Mouse (Mus musculus) forebrain, embryonic 16.5 days (tissue): Measurements from ENCODE around the gene 4930556J24Rik. TPM values are rescaled to one million over a fixed set of nuclear protein-coding genes. Genes with fewer than 3 reads are reported as not detected.
"Not testable (repeated sequence)": the region's sequence is repeated elsewhere in the genome, so short reads cannot be mapped to it uniquely, and the experiment has no call there.

Experiments
- ATAC-seq: fragments of 200-750 bp; cut with Nextera tagmentation; 2 replicates; pipeline ENCODE4 v1.8.0; 2017; ENCODE audit warnings: mild to moderate bottlenecking, moderate library complexity
- H3K27ac ChIP-seq: fragments of 300-500 bp; sonication (generic); 2 replicates; pipeline ENCODE4 v1.5.1; 2014; ENCODE audit warnings: low read length, control low read depth
- H3K27me3 ChIP-seq: fragments of 300-500 bp; sonication (generic); replicated peaks from 2 replicates; pipeline ENCODE4 v1.6.1; 2014; ENCODE audit warnings: low read length; ENCODE audit not compliant: control insufficient read depth, insufficient read depth
- H3K36me3 ChIP-seq: fragments of 300-500 bp; sonication (generic); 2 replicates; pipeline ENCODE4 v1.6.1; 2014; ENCODE audit not compliant: control insufficient read depth, insufficient read depth
- H3K4me1 ChIP-seq: fragments of 300-500 bp; sonication (generic); replicated peaks from 2 replicates; pipeline ENCODE4 v1.6.1; 2014; ENCODE audit warnings: low read length; ENCODE audit not compliant: control insufficient read depth, insufficient read depth
- H3K4me2 ChIP-seq: fragments of 300-500 bp; sonication (generic); 2 replicates; pipeline ENCODE4 v1.6.1; 2014; ENCODE audit warnings: mild to moderate bottlenecking, low read length, control low read depth
- H3K4me3 ChIP-seq: fragments of 300-500 bp; sonication (generic); replicated peaks from 2 replicates; pipeline ENCODE4 v1.5.1; 2014; ENCODE audit warnings: mild to moderate bottlenecking, low read length, control low read depth
- H3K9ac ChIP-seq: fragments of 300-500 bp; sonication (generic); replicated peaks from 2 replicates; pipeline ENCODE4 v1.6.1; 2014; ENCODE audit warnings: low read depth, low read length, control low read depth
- H3K9me3 ChIP-seq: fragments of 300-500 bp; sonication (generic); 2 replicates; pipeline ENCODE4 v1.6.1; 2016; ENCODE audit warnings: low read length; ENCODE audit not compliant: control insufficient read depth
- WGBS: fragments of 180-500 bp; shearing (Covaris S2); extraction: QIAGEN DNeasy Blood & Tissue Kit; methylation state at CpG from one replicate; pipeline ENCODE4 v1.1.7; 2014; 5-methylcytosine and 5-hydroxymethylcytosine counted together
- polyA plus RNA-seq: library from polyadenylated mRNA; unstranded; fragments of >200 nt; fragmentation: Nextera tagmentation; extraction: Ambion mirVana; gene quantifications from 2 replicates; pipeline ENCODE4 v1.2.1, GENCODE M21; 2015

The 4930556J24Rik gene
- polyA plus RNA-seq, 1 experiment from 2014 or later = 0.30 TPM

DNA sequence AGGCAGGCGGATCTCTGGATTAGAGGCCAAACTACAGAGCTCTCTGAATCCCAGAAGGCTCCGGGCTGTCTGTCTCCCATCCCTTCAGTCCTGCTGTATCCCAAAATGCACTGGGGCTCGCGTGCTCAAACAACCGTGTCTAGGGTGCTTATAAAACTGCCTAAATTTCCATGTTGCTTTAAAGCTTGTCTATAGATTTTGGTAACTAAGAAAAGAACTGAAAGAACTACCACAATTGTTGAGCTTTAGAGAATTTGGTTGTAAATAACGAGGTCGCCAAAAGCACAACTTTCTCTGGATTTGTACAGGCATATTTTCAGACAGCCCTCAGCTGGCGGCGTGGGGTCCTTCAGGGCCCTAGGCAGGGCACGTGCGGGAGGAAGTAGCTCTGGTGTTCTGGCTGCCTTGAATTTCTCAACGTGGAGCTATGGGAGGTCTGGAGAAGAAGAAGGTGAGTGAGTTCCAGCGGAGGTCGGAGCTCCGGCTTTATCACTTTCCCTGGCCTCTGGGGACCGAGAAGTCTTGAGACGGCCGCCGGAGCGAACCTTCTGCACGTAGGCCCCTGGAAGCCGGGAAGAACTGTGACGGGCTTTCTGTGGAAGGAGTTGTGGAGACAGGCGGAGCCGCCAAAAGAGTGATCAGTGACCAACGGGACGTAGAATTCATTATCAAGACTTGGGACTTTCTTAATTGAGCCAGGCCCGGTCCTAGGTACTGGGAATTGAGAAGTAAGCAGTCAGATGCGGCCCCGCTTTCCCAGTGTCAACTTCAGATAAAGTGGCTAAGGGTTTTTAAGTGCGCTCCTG, 12.8 kb downstream of the 4930556J24Rik start, which contains the start of gene Pes1:
Gene Pes1 (plus strand): TSS at position 366 of the 806 bp plus-strand sequence.
- Histone ChIP-seq H3K27me3 (no peaks in the 10 kb centered on the region), H3K9me3 (no peaks in the 10 kb centered on the region), H3K4me3 (peak within 1 kb of the TSS; percentile 63), H3K36me3 (no peaks in the 10 kb centered on the region), H3K4me2 (peak within 1 kb of the TSS; percentile 88), H3K27ac (peak within 1 kb of the TSS; percentile 42; the same call in 1 of the 2 replicates), H3K9ac (peak within 1 kb of the TSS; percentile 52), H3K4me1 (peaks cover 18% of the 10 kb centered on the region)
- WGBS = under 1% methylated on average over 31 of the region's 31 CpGs
- ATAC-seq = peak; percentile 97

DNA sequence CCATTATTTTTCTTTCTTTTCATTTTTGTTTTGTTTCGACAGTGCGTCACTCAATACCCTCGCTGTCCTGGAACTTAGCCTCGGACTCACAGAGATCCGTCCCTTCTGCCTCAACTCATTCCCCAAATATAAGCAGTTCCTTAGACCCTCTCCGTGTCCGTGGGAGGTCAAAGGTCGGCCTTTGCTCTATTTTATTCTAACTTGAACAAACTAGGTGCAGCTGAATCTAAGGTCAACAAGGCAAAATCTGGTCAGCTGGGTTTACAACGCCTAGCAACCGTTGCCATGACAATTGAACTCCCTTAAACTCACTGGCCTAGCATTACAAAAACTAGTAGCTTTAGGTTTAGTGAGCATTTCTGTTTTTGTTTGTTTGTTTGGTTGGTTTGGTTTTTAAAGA, 13.4 kb downstream of the 4930556J24Rik start:
- H3K27me3 ChIP-seq = no peaks in the 10 kb centered on the region
- H3K27ac ChIP-seq = peak overlapping the region; percentile 42; the same call in 1 of the 2 replicates
- ATAC-seq = peak; percentile 13; the same call in 1 of the 2 replicates
- H3K4me2 ChIP-seq = peak overlapping the region; percentile 88
- H3K4me1 ChIP-seq = peaks cover 18% of the 10 kb centered on the region
- WGBS = 84% methylated on average over 10 of the region's 10 CpGs
- H3K9me3 ChIP-seq = no peaks in the 10 kb centered on the region
- peak overlapping the region; percentile 52 for H3K9ac ChIP-seq
- H3K4me3 ChIP-seq = peak overlapping the region; percentile 63
- no peaks in the 10 kb centered on the region for H3K36me3 ChIP-seq

DNA sequence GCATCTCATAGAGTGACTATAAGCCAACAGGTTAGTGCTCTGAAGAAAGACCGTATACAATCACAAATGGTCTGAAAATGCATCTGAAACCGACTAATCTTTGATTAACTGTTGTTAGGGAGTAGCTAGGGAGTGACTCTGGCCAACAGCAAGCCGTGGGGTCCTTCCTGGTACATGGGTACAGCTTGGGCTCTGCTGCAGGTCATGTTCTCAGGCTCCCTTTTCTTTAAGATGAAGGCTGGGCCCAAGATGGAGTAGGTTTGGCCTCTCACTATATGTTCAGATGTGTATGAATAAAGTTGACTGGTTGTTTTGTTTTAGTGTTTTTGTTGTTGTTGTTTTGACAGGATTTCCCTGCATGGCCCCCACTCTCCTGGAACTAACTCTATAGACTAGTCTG, 14.8 kb downstream of the 4930556J24Rik start:
- Histone ChIP-seq H3K4me3 (no peak overlapping the region), H3K4me2 (no peak overlapping the region), H3K36me3 (no peaks in the 10 kb centered on the region), H3K27me3 (no peaks in the 10 kb centered on the region), H3K9me3 (no peaks in the 10 kb centered on the region), H3K4me1 (peaks cover 18% of the 10 kb centered on the region), H3K9ac (no peak overlapping the region), H3K27ac (no peak overlapping the region)
- 78% methylated on average over 3 of the region's 3 CpGs for WGBS
- no peak for ATAC-seq

DNA sequence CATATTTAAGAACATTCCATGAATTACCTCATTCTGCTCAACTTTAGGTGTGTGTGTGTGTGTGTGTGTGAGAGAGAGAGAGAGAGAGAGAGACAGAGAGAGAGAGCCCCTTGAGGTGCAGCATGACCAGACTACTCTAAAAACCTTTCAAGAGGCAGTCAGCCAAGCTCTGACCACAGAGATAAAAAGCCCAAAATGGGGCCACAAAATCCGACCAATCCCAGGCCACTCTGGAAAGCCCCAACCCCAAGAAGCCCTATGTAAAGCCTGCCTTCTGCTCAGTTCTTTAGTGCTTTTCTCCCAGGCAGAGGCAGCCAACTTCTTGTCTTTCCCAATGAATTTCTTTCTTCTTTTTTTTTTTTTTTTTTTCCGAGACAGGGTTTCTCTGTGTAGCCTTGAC, 15.7 kb downstream of the 4930556J24Rik start:
- ATAC-seq = no peak
- Histone ChIP-seq H3K4me2 (no peak overlapping the region), H3K27ac (no peak overlapping the region), H3K9me3 (no peaks in the 10 kb centered on the region), H3K27me3 (no peaks in the 10 kb centered on the region), H3K36me3 (no peaks in the 10 kb centered on the region), H3K9ac (no peak overlapping the region), H3K4me3 (no peak overlapping the region), H3K4me1 (peaks cover 18% of the 10 kb centered on the region)
- WGBS = 65% methylated on average over 2 of the region's 2 CpGs

DNA sequence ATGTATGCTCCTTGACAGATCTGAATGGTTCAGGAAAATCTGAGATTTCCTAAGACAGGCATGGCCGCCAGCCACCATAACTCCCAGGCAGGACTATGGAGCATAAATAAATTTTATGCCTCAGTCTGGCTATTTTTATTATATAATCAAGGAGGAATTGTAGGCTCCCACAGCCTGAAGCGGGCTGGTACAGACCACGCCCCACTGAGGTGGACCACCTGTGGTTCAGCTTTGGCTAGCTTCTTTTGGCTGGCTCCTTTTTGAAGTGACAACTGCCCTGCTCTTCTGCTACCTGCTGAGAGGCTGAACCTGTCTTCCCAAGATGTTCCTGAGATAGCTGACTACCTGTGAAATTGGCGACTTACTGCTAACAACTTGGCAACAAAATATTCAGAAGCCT, 21.2 kb downstream of the 4930556J24Rik start:
- H3K27me3 ChIP-seq, H3K27ac ChIP-seq, H3K9me3 ChIP-seq, H3K9ac ChIP-seq, H3K4me1 ChIP-seq, H3K36me3 ChIP-seq, ATAC-seq, H3K4me2 ChIP-seq, H3K4me3 ChIP-seq: not testable (repeated sequence)
- 80% methylated on average over 4 of the region's 4 CpGs for WGBS

DNA sequence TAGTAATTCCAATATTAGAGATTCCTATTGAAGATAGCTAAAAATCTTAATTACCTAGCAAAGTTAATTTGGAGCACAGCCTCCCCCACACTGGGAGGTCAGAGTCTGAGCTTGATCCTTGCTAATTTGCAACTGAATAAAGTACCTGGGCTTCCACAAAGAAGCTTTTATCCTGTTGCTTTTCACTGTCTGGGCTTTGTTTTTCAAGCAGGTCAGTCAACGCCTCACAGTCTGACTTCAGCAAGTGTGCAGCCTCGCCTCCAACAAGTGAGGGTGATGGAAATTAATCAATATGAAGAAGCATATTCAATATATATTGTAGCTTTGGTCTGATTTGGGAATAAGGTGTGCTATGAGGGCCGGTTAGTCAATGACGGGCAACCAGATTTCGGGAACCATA, 21.7 kb downstream of the 4930556J24Rik start:
- not testable (repeated sequence) for H3K36me3 ChIP-seq, H3K27me3 ChIP-seq, H3K4me1 ChIP-seq, ATAC-seq, H3K9me3 ChIP-seq, H3K27ac ChIP-seq, H3K4me2 ChIP-seq, H3K9ac ChIP-seq, H3K4me3 ChIP-seq
- WGBS = 73% methylated on average over 5 of the region's 5 CpGs

DNA sequence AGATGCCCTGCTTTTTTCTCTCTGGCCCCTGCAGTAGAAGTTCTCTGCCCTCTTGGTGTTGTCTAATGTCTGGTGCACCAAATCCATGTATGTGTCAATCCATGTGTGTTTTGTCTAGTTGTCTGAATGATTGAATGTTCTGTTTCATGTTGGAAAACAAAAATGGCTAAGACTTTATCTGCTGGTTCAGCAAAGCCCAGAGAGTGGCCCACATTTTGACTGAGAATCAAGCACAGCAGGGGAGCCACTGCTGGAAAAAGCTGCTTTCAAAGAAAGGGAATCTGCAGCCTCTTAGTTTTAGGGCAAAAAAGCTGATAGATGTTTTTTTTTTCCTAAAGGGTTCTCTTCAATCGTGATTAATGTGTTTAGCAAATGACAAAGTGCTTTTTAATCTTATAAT, 30.2 kb downstream of the 4930556J24Rik start:
- no peaks in the 10 kb centered on the region for H3K9me3 ChIP-seq
- no peak for ATAC-seq
- H3K9ac ChIP-seq = no peak overlapping the region
- H3K4me2 ChIP-seq = no peak overlapping the region
- H3K27ac ChIP-seq = no peak overlapping the region
- H3K4me1 ChIP-seq = no peaks in the 10 kb centered on the region
- H3K36me3 ChIP-seq = no peaks in the 10 kb centered on the region
- H3K27me3 ChIP-seq = peaks cover 2% of the 10 kb centered on the region; the same call in 1 of the 2 replicates
- no peak overlapping the region for H3K4me3 ChIP-seq
- 3% methylated on average over 1 of the region's 1 CpGs for WGBS

DNA sequence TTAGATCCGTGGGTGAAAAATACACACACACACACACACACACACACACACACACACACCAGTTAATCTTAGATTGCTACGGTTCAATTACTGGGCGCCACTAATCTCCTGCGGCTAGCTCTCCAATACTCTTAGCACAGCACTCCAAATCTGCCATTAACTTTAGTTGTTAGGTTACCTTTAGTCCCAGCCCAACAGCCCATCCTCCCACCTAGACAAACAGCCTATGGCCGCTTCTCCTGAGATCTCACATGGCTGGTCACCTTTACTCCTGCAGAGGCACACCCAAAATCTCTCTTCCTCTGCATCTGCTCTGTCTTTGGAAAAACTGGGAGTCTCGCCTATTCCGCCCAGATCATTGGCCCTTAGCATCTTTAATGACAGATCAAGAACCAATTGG, 35.2 kb downstream of the 4930556J24Rik start:
- no peak for ATAC-seq
- Histone ChIP-seq H3K4me2 (no peak overlapping the region), H3K36me3 (no peaks in the 10 kb centered on the region), H3K27ac (no peak overlapping the region), H3K9me3 (no peaks in the 10 kb centered on the region), H3K4me1 (peaks cover under 1% of the 10 kb centered on the region), H3K9ac (no peak overlapping the region), H3K27me3 (peaks cover 7% of the 10 kb centered on the region; the same call in 1 of the 2 replicates), H3K4me3 (no peak overlapping the region)
- WGBS = 88% methylated on average over 7 of the region's 7 CpGs

DNA sequence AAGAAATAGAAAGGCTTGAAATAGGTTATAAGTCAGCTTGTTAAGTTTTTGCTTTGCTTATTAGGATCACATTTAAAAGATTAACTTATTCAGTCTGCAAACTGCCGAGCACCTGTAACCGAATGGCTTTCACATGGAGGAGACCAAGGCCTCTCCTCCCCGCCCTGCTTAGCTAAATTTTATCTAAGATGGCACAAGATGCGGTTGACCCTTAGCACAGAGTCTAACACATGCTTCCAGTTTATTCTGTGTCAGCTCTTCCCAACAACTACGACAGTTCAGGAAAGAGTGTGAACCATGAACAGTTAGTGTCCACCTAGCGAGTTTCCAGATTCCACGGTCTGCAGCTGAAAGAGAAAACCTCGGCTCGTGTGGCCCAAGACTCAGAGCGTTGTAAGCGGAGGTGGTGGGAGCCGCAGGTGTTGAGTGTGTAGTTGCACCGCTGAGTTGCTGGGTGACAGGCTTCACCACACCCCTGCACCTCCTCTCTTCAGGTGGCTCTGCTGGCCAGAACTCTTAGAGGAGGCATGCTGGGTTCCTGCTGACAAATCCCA, 39.2 kb downstream of the 4930556J24Rik start:
- H3K36me3 ChIP-seq = no peaks in the 10 kb centered on the region
- no peak overlapping the region for H3K4me2 ChIP-seq
- WGBS = 85% methylated on average over 13 of the region's 13 CpGs
- no peak for ATAC-seq
- no peak overlapping the region for H3K27ac ChIP-seq
- peaks cover 7% of the 10 kb centered on the region for H3K4me1 ChIP-seq
- H3K9ac ChIP-seq = no peak overlapping the region
- H3K27me3 ChIP-seq = 0 out of 2 replicates have a peak, but pooled peaks cover 7% of the 10 kb centered on the region
- H3K4me3 ChIP-seq = no peak overlapping the region
- H3K9me3 ChIP-seq = no peaks in the 10 kb centered on the region
